Mouse (Mus musculus) heart, postnatal 4 days (tissue): ENCODE data around the gene Tmem198. TPM values are rescaled to one million over a fixed set of nuclear protein-coding genes. Genes with fewer than 3 reads are reported as not detected.
A peak's percentile ranks its signal among the peaks of the same experiment; 100 is the strongest.

Experiments
- DNase-seq: peaks from one replicate; pipeline ENCODE4 v3.0.0; 2021
- total RNA-seq, 2 experiments: library from RNA; stranded (reverse); gene quantifications; 2 replicates each; pipeline ENCODE4 v1.2.3; 2021

The Tmem198 gene
- total RNA-seq, 2 experiments from 2014 or later = 0.55 to 1.1 TPM

DNA sequence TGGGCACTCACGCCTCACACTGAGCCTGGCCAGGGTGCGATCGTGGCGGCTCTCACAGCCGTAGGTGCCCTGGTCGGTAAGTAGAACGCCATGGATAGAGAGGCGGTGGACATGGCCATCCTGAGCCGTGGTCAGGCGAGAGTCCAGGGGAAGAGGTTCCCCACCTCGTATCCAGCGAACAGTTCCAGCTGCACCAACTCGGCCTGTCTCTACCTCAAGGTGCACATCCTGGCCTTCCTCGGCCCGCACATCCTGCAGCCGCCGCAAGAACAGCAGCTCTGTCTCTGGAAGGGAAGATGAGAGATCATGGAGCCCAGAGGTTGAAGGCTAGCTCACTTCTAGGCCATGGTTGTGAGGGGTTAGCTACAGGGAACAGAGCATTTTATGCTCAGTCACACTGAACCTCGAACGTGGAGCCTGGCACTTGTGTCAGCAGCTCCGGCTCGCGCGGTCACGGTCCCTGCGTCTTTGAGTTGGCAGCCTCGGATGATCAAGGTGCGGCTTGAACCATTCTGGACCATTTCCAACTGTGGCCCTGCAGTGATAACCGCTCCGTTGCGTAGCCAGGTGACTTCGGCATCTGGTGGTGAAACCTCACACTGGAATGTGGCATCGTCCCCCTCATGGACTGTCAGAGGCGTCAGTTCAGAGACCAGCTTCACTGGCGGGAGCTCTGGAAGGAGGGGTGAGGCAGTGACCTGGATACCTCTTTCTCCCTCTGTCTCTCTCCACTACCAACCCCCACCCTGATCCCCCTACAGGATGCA lies 11.6 kb downstream of the Tmem198 start:
- no peak for DNase-seq

DNA sequence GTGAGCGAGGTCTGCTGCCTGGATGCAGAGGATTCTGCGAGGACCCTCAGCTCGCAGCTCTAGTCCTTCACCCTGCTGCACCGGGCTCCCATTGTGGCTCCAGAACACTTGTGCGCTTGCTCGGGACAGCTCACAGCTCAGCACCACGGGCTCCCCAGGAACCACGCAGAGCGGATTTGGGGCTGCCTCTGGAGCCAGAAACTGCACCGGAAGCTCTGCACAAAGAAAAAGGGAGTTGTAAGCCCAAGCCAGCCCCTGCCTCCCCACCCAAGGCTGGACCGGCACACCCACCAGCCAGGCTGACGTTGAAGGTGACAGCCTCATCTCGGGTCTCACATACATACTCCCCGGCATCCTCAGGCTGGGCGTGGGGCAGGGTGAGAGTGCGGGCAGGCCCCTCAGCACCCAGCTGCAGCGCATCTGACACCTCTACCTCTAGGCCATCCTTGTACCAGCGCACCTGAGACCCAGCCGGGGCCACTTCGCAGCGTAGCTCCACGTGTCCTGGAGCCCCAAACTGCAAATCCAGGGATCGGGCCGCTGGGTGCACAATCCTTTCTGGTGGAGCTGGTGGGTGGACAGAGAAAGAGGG lies 13.3 kb downstream of the Tmem198 start:
- DNase-seq = no peak

DNA sequence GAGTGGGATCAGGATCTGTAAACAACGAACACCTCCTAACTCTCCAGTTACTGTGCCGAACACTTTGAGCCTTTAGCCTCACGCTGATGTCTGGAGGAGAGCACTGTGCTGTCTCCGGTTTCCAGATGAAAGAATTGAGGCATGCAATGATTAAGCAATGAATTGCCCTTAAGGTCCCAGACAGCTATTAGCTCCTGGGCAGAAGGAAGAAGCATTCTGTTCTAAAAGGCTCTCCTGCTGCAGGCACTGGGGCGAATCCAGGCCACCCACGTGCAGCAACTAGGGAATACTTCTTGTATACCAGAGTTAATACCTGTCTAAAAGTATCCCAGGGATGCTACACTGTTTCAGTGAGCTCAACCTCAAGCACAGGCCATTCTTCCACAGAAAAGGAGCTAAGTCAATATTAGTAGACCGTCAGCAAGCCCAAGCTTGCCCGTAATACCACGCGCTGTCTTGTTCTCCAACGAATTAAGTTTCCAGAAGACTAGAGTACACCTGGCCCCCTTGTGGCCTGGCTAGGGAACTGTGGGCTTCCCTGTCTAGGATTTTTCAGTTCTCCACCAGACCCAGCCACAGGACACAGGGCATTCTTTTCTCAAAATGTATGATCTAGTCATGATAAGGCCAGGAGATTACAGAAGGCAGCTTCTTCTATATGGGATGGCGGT lies 15.7 kb downstream of the Tmem198 start:
- peak; percentile 57 for DNase-seq

DNA sequence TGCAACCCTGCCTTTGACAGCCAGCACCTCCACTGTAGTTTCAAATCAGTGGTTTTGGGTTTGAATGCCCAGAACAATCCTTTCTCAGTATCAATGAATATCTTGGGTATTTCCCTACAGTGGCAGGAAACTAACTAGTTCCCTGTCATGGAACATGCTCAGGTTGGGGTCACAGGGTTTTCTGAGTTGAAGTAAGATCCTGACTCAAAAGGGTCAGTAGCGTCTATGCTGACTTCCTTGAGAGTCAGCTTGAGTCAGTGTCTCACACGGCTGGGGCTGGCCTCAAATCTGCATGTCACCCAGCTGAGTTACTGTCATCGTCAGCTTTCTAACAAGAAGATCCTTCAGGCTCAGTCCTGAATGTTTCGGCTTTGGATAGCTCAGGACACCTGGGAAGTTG lies 19.6 kb downstream of the Tmem198 start:
- no peak for DNase-seq

DNA sequence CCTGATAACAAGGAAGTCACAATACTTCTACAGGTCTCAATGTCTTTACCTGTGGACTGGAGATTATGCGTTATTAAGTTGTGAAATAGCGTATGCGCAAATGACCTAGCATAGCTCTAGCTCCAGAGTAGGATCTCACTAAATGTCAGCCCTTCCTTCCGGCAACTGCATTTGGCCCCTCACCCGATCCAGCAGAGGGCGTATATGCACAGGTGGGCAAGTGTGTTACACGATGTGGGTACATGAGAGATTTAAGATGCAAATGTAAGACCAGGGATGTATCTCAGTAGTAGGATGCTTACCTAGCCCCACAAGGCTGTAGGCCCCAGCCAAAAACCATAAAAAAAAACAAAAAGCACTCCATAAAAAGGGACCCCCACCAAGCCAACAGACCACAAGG lies 20.1 kb downstream of the Tmem198 start:
- DNase-seq = no peak

DNA sequence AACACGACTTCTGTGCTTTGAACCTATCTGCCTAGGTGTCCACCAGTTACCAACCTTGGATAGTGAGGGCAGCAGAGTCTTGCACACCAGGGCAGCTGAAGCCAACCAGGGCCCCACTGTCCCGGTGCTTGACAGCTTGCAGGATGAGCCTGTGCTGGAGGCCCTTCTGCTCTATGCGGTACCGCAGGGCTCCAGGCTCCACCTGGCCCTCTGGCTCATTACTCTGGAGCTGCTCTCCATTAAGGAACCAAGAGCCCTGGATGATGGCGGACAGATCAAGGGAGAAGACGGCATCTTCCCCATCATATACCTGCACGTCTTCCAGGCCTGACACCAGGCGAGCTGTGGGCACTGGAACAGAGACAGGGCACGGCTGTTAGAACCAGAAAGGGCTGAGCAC lies 22.6 kb downstream of the Tmem198 start:
- no peak for DNase-seq

DNA sequence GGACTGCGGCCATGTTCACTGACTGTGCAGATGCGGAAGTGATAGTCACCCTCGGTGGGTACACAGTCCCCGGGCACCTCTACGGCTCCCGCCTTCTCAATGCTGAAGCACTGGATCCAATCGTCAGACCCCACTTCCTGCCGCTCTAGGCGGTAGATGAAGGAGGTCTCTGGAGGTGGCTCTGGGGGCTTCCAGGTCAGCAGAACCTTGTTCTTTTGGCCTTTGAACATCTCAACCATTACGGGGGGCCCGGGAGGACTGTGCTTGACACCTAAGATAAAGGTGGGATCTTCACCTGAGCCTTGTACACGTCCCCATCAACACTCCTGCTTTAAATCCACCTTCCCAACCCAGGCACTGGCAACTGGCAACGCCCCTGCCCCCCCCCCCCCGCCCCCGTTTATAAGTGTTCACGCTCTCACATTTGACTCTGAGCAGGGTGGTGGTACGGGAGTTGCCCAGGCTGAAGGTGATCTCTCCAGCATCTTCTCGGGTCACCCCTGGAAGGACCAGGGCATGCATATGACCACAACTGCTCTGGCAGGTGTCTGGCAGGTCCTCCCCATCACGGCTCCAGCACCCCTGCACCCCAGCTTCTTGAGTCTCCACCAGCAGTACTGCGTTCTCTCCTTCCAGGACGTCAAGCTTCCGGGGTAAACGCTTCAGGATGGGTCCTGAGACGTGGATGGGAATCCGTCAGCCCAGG lies 23.8 kb downstream of the Tmem198 start:
- DNase-seq = no peak

DNA sequence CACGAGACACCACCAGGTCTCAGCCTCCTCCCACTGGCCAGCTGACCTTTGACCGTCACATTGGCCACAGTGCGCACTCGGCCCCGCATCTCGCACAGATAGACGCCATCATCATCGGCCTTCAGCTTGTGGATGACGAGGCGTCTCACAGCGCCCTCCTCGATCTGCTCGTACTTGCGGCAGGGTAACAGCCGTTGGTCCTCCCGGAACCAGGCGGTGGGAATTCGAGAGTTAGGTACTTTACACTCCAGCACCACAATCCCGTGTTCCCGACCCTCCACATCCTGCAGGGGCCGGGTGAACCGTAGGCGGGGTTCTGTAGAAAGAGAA lies 24.3 kb downstream of the Tmem198 start:
- no peak for DNase-seq

DNA sequence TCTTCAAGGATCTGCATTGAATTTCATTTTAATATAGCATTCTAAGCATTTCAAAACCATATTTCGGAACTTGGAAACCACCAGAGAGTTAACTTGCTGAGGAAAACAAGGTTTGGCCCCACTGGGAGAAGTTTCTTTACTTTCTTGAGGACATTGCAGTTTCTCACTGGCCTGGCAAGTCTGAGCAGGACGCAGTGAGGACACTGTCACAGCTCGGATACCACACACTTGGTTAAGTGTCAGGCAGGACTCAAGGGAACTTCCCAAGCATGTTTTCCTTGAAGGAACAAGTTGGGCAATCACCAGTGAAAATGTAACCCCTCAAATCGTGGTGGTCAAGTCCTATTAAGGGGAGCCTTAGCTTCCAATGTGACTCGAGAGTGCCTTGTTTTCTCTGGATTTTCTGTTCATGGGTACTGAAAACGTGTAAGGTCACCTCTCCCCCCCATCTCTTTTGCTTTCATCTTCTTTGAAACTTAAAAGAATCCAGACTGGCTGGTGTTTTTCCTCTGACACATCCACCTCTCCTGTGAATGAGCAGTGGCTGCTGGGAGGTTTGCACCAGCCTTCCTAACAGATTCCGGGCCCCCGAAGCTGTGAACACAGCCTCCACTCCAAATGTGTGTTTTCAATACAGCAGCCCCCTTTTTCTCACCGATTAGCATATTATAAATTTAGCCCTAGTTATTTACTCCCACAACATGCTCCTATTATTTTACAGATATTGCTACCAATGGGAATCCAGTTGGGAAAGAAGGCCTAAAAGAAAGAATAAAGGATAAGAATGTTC lies 25.1 kb downstream of the Tmem198 start:
- DNase-seq = no peak

DNA sequence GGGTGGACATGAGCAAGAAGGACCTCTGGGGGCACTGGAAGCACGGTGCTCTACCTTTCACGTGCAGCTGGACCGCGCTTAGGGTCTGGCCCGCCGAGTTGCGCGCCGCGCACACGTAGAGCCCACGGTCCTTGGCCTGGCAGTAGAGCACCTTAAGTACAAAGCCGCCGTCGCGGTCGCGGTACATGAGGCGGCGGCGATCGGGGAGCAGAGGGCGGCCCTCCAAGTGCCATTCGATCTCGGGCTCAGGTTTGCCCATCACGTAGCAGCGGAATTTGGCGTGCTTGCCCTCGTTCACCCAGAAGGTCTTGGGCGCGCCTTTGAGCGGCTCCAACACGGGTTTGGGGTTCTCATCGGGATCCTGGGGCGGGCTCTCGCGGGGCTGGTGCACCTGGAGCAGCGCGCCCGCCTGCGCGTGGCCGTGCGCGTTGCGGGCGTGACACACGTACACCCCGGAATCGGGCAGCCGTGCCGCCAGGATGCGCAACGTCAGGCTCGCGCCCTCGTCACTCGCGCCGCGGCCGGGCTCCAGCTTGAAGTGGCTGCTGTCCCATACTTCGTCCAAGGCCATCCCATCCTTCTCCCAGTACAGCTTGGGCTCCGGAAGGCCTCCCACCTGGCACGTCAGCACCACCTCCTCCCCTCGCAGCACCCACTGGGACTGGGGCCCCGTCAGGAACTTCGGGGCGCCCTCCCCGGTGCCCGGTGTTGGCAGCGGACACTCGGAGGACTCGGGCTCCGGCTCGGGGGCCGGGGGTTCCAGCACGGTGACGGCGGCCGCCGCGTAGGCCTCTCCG lies 26.0 kb downstream of the Tmem198 start:
- DNase-seq = peak; percentile 80

DNA sequence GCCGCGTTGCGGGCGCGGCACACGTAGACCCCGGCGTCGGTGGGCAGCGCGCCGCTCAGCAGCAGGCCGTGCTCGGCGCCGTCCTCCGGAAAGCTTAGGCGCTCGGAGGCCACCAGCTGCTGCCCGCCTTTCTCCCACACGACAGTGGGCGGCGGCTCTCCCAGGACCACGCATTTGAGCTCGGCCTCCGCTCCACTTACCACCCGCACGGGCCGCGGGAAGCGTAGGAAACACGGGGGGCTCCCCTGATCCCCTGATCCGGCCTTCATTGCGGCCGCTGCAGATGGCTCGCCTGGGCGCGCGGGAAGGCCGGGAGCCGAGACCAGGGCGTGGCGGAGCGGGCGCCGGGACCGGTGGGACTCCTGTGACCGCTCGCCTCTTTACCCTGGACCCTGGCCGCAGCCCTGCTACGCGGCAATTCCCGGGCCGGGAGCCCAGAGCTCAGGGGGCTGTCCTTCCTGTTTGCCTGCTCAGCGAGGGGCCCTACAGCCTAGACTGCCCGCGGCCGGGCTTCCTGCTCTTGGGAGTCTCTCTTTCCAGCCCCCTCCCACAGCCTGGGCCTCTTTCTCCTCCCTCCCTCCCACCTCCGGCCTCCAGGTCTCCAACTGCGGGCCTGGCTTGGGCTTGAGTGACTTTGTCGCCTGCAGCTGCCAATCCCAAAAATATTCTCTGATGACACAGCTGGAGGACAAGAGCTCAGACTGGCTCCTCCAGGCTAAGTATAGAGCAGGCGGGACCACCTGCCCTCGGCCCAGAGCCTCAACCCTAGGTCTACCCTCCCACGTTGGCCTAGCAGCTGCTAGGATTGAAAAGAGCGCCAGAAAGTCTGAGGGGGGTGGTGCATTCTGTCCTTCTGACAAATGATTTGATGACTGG lies 26.9 kb downstream of the Tmem198 start, which contains the start of gene Obsl1:
Gene Obsl1 (minus strand): TSS at position 497 of the 876 bp plus-strand sequence.
- peak; percentile 92 for DNase-seq

DNA sequence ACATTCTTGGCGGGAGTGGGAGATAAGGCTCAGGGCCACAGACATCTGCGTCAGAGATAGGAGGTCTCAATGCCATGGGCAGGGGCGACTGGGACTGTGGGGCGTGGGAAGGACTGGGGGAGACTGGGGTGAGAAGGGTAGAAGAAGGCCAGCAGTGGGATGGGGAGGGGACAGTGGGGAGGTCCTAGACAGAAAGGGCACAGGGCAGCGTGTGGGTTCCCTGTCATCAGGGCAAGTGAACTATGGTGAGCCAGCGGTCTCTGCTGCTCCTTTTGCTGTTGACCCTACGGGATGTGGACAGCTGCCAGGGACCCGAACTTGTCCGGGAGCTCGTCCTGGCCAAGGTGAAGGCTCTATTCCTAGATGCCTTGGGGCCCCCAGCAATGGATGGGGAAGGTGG lies 27.7 kb downstream of the Tmem198 start, which contains the start of gene Inha:
Gene Inha (plus strand): TSS at position 72 of the 400 bp plus-strand sequence.
- peak; percentile 52 for DNase-seq

DNA sequence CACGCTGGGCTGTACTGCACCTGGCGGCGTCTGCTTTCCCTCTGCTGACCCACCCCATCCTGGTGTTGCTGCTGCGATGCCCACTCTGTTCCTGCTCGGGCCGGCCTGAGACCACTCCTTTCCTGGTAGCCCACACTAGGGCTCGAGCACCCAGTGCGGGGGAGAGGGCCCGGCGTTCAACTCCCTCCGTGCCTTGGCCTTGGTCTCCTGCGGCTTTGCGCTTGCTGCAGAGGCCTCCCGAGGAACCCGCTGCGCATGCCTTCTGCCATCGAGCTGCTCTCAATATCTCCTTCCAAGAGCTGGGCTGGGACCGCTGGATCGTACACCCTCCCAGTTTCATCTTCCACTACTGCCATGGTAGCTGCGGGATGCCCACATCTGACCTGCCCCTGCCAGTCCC lies 30.3 kb downstream of the Tmem198 start:
- no peak for DNase-seq

DNA sequence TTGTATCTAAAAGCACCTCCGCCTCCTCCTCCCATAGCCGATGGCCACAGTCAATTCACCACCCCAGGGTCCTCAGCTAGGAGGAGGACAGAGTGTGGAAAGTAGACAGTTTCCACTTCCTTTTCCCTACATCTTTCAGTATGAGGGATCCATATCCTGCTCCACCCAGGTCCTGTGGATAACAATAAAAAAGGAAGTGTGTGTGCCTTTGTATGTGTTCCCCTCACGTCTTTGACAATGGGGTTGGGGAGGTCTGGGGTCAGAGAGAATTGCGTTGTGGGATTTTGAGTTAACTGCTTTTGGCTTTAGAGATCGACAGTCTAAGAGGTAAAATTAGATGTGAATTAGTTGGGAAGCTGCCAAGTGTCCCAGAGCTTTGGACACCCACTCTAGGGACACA lies 30.8 kb downstream of the Tmem198 start:
- peak; percentile 30 for DNase-seq

DNA sequence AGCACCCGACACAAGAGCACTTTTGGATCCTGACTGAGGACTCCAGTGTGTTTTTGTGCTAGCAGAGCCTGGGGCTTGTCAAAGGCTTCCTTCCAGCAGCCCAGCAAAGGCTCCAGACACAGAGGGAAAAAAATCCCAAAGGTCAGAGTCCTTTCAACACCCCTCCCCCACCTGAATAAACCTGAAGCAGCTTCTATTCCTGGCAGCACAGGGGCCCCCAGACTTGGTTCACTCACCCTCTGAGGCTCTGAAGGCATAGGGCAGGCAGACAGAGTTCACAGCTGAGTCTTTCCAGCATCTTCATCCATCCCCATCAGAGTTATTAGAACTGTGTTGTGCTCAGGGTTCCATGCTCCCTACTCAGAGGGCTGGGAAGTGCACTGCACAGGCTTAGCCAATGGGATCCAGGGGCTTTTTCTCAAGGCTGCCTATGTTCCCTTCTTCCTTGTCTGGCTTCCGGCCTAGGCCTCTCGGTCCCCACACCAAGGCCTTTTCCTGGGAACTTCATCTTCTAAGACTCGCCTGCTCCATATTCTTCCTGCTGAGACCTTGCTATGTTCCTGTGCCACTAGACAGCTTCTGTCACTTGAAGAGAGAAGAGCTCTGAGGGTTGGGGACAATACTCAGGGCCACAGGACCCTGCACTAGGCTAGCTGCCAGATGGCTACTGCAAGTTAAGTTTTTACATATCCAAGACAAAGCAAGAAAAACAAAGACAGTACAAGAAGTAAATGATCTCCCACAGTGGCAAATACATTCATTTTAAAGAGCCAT lies 32.3 kb downstream of the Tmem198 start:
- peak; percentile 51 for DNase-seq

DNA sequence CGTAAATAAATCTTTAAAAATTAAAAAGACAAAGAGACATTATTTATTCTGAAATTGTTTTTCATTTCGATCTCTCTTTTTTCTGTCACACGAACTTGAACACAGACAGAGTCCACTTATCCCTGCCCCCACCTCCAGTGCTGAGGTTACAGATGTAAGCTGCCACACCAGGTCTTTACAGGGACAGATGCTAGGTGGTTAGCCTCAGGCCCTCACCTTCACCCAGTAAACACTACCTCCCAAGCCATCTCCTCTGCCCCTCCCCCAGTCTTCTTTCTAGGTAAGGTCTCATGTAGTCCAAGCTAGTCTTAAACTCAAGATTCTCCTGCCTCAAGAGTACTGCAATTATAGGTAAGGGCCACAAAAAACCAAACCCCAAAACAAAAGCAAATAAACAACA lies 33.2 kb downstream of the Tmem198 start:
- DNase-seq = no peak

DNA sequence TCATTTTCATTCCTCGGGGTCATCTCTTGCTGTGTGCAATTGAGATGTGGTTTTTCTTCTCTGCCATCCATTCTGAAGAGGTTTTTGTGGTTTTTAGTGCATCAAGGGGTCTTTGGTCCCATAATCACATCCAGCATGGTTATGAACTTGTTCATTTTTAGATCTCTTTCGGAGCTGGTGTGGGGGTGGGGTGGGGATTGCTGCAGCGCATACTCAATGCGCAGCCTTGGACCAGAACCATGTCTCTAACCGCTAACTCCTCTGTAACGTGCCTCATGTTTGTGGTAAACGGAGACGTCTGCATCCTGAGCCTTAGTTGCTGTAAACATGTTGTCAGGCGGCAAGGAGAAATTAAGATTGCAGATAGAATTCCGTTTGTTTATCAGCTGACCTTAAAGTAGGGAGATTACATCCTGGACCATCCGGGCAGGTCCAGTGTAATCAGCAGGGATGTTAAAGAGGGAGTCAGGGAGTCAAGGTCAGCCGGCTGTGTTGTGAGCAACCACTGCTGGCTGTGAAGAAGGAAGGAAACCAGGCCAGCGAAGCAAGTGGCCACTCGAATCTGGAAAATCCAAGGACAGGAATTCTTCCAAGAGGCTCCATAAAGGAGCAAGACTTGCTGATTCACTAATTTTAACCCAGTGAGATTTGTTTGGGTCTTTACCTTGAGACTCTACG lies 37.5 kb downstream of the Tmem198 start:
- peak; percentile 23 for DNase-seq

DNA sequence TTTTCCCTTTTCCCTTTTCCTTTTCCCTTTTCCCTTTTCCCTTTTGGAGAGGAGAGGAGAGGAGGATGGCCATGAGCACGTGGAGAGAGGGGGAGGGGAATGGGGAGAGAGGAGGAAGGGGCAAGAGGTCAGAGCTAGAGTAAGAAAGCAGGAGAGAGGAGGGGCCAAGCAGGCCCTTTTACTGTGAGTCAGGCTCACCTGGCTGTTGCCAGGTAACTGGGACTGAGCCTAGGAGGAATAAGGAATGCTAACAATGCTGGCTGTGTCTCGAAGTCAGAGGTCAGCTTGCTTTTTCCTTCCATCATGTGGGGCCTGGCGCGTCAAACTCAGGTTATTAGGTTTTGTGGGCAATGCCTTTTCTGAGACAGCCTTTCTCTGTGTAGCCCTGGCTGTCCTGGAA lies 38.7 kb downstream of the Tmem198 start:
- DNase-seq = no peak

DNA sequence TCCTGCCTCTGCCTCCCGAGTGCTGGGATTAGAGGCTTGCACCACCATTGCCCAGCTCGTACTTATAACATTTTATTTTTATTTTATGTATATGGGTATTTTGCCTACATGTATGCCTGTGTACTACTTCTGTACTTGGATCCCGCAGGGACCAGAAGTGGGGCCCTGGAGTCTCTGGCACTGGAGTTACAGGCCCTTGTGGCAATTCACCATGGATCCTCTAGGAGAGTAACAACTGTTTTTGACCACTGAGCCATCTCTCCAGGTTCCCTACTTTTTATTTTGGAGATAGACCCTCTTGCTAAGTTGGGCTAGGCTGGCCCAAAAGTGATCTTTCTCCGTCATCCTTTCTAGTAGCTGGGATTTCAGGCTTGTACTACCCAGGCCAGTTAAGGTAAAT lies 39.1 kb downstream of the Tmem198 start:
- no peak for DNase-seq
